Mouse (Mus musculus): ENCODE measurements at regions not wholly inside any gene's neighbourhood (a gene's known extent, or its start where the extent isn't known, plus 50 kb on each side); places are given as distances from the start of the nearest gene placed in this dataset.
A peak's percentile ranks its signal among the peaks of the same experiment; 100 is the strongest.

GRCm38 (mm10) chr9:61581046-61581445, 208.9 kb downstream of the Tle3 start:
- no peak for DNase-seq (ENCODE audit: low read depth, low spot score)

GRCm38 (mm10) chr9:61578255-61578654, 206.1 kb downstream of the Tle3 start:
- DNase-seq (ENCODE audit: low read depth, low spot score): no peak

GRCm38 (mm10) chr9:61573634-61574359, 201.6 kb downstream of the Tle3 start:
- peak; percentile 56 for DNase-seq (ENCODE audit: low read depth, low spot score)

- no peak for DNase-seq (ENCODE audit: low read depth, low spot score)
These were observed 190.9 kb downstream of the Tle3 start for GRCm38 (mm10) chr9:61563017-61563416.

GRCm38 (mm10) chr9:61561551-61561950, 189.4 kb downstream of the Tle3 start:
- no peak for DNase-seq (ENCODE audit: low read depth, low spot score)

- no peak for DNase-seq (ENCODE audit: low read depth, low spot score)
These were observed 186.5 kb downstream of the Tle3 start for GRCm38 (mm10) chr9:61558621-61559020.

GRCm38 (mm10) chr9:61557025-61557424, 184.9 kb downstream of the Tle3 start:
- no peak for DNase-seq (ENCODE audit: low read depth, low spot score)

- no peak for DNase-seq (ENCODE audit: low read depth, low spot score)
These were observed 183.0 kb downstream of the Tle3 start for GRCm38 (mm10) chr9:61555173-61555572.

- no peak for DNase-seq (ENCODE audit: low read depth, low spot score)
These were observed 182.4 kb downstream of the Tle3 start for GRCm38 (mm10) chr9:61554611-61555010.

- DNase-seq (ENCODE audit: low read depth, low spot score): no peak
These were observed 181.5 kb downstream of the Tle3 start for GRCm38 (mm10) chr9:61553626-61554025.

- DNase-seq (ENCODE audit: low read depth, low spot score): no peak
These were observed 179.2 kb downstream of the Tle3 start for GRCm38 (mm10) chr9:61551361-61551760.

- no peak for DNase-seq (ENCODE audit: low read depth, low spot score)
These were observed 178.2 kb downstream of the Tle3 start for GRCm38 (mm10) chr9:61550326-61550725.

GRCm38 (mm10) chr9:61549692-61550241, 177.6 kb downstream of the Tle3 start:
- DNase-seq (ENCODE audit: low read depth, low spot score): no peak

- DNase-seq (ENCODE audit: low read depth, low spot score): peak; percentile 30
These were observed 165.4 kb downstream of the Tle3 start for GRCm38 (mm10) chr9:61537316-61538189.

GRCm38 (mm10) chr9:61533237-61533636, 161.1 kb downstream of the Tle3 start:
- no peak for DNase-seq (ENCODE audit: low read depth, low spot score)

- no peak for DNase-seq (ENCODE audit: low read depth, low spot score)
These were observed 158.3 kb downstream of the Tle3 start for GRCm38 (mm10) chr9:61530263-61531045.

GRCm38 (mm10) chr9:61528286-61528865, 156.2 kb downstream of the Tle3 start:
- DNase-seq (ENCODE audit: low read depth, low spot score): no peak

- DNase-seq (ENCODE audit: low read depth, low spot score): no peak
These were observed 155.4 kb downstream of the Tle3 start for GRCm38 (mm10) chr9:61527491-61528056.

GRCm38 (mm10) chr9:61520136-61520535, 148.0 kb downstream of the Tle3 start:
- DNase-seq (ENCODE audit: low read depth, low spot score): no peak

- no peak for DNase-seq (ENCODE audit: low read depth, low spot score)
These were observed 145.7 kb downstream of the Tle3 start for GRCm38 (mm10) chr9:61517906-61518305.

- no peak for DNase-seq (ENCODE audit: low read depth, low spot score)
These were observed 139.3 kb downstream of the Tle3 start for GRCm38 (mm10) chr9:61511436-61511835.

Measured in ES-CJ7 (cell line).